Mouse (Mus musculus) mature B cell (primary cell): ENCODE data around the gene Atn1.

Experiments
- in situ Hi-C: fragments of 300-500 bp; cut with MboI; formaldehyde crosslinking; loops from 2 replicates; pipeline ENCODE4 v1.14.3; 2019

Gene Atn1

GRCm38 (mm10) chr6:124740211-124740887 is 16.0 kb downstream of the Atn1 start:
- in situ Hi-C loops, result no loop called here

GRCm38 (mm10) chr6:124739231-124739796 is 17.0 kb downstream of the Atn1 start:
- in situ Hi-C loops, result no loop called here

- in situ Hi-C loops, result no loop called here
Measured at GRCm38 (mm10) chr6:124738511-124739023, 17.8 kb downstream of the Atn1 start, which contains the start of gene Ptpn6. TSS of gene Ptpn6 (minus strand) at chr6:124738714.

GRCm38 (mm10) chr6:124737040-124737439 is 19.3 kb downstream of the Atn1 start:
- in situ Hi-C loops, result no loop called here

GRCm38 (mm10) chr6:124734417-124734816 is 21.9 kb downstream of the Atn1 start:
- in situ Hi-C loops, result no loop called here

- in situ Hi-C loops, result no loop called here
Measured at GRCm38 (mm10) chr6:124732476-124733370, 23.6 kb downstream of the Atn1 start.

GRCm38 (mm10) chr6:124731038-124731437 is 25.3 kb downstream of the Atn1 start:
- in situ Hi-C loops, result no loop called here

- in situ Hi-C loops, result no loop called here
Measured at GRCm38 (mm10) chr6:124729850-124730705, 26.2 kb downstream of the Atn1 start.

GRCm38 (mm10) chr6:124728621-124729020 is 27.7 kb downstream of the Atn1 start:
- in situ Hi-C loops, result no loop called here

GRCm38 (mm10) chr6:124724472-124724871 is 31.9 kb downstream of the Atn1 start:
- in situ Hi-C loops, result no loop called here

GRCm38 (mm10) chr6:124723541-124723940 is 32.8 kb downstream of the Atn1 start:
- in situ Hi-C loops, result no loop called here

- in situ Hi-C loops, result no loop called here
Measured at GRCm38 (mm10) chr6:124722876-124723473, 33.3 kb downstream of the Atn1 start.

GRCm38 (mm10) chr6:124720904-124721303 is 35.4 kb downstream of the Atn1 start:
- in situ Hi-C loops, result no loop called here

- in situ Hi-C loops, result loop anchor here (10.0 kb wide), 1 partner anchor 315 kb away; the partner anchor contains the start of gene Ing4
Measured at GRCm38 (mm10) chr6:124719354-124719978, 36.9 kb downstream of the Atn1 start.

- in situ Hi-C loops, result loop anchor here (10.0 kb wide), 1 partner anchor 316 kb away; the partner anchor contains the start of gene Ing4
Measured at GRCm38 (mm10) chr6:124718703-124719102, 37.6 kb downstream of the Atn1 start.

- in situ Hi-C loops, result loop anchor here (10.0 kb wide), 1 partner anchor 317 kb away; the partner anchor contains the start of gene Ing4
Measured at GRCm38 (mm10) chr6:124717968-124718367, 38.4 kb downstream of the Atn1 start.

GRCm38 (mm10) chr6:124716864-124717490 is 39.3 kb downstream of the Atn1 start:
- in situ Hi-C loops, result loop anchor here (10.0 kb wide), 1 partner anchor 318 kb away; the partner anchor contains the start of gene Ing4

GRCm38 (mm10) chr6:124712918-124713317 is 43.4 kb downstream of the Atn1 start:
- in situ Hi-C loops, result loop anchor here (10.0 kb wide), 1 partner anchor 322 kb away; the partner anchor contains the start of gene Ing4
